Mouse (Mus musculus) liver, adult 2 months (tissue): ENCODE results near the gene Fkrp.

Source experiments
- CTCF ChIP-seq: fragments of 200-500 bp; IDR thresholded peaks from 2 replicates; pipeline ENCODE4 v1.5.1; 2011; ENCODE audit warnings: low read depth, low read length, control low read depth
- POLR2A ChIP-seq: fragments of 200-500 bp; IDR thresholded peaks from 2 replicates; pipeline ENCODE4 v1.6.1; 2011; ENCODE audit warnings: low read length, control low read depth; ENCODE audit not compliant: insufficient read depth; ENCODE audit errors: extremely low read depth

GRCm38 (mm10) chr7:16827274-16827673 lies 10.7 kb upstream of the Fkrp start:
- TF ChIP-seq CTCF (no peak), POLR2A (no peak)
